Comparison of ENCODE assay signal across 13 mouse cellular contexts in the genomic region with DNA sequence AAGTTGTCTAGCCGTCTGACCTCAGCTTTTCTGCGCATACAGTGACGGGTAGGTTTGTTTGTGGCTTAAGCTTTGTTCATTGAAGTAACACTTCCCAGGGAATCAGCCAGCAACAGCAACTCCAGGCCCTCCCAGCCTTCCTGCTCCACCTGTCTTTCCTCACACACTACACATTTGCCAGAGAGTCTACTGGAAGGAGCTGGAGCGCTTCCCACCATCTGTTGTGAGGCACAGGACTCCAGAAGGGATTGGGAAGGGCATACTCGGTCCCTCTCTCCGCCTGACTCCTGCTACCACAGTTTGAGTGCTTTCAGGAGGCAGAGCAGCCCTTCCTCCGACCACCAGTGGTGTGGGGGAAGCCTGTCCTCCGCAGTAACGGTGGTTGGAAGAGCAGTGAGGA.
DNase-seq lines count a peak whose midpoint lies in the region; ATAC-seq and TF ChIP-seq lines count a peak whose summit lies in the region.
"Had no signal": no experiment of that assay in that cellular context is flagged by ENCODE, and none has a peak within 500 bp of the region (broad histone marks: within the 10 kb centered on the region; RNA-seq: fewer than 3 reads in every experiment).

No protein-coding gene starts in this region.

- no peak overlapping the region for H3K9ac ChIP-seq in midbrain, postnatal 0 days (replicated peaks; ENCODE audit: low read length, poor library complexity, severe bottlenecking)
- H3K9ac ChIP-seq in midbrain, embryonic 16.5 days (ENCODE audit: low read depth, low read length): no peak overlapping the region
- no peak overlapping the region for H3K9ac ChIP-seq in forebrain, embryonic 16.5 days (replicated peaks; ENCODE audit: low read depth, low read length)
- H3K9ac ChIP-seq: midbrain, embryonic 12.5 days had no signal

- no peak for ATAC-seq in midbrain, postnatal 0 days (ENCODE audit: low FRiP score)
- no peak for ATAC-seq in midbrain, embryonic 16.5 days
- peak; percentile 68 for ATAC-seq in forebrain, embryonic 16.5 days
- ATAC-seq: lung, postnatal 0 days; Patski had no signal

- 88% methylated on average over 9 of the region's 9 CpGs for WGBS in midbrain, postnatal 0 days
- WGBS in midbrain, embryonic 16.5 days: 85% methylated on average over 9 of the region's 9 CpGs
- WGBS in forebrain, embryonic 16.5 days: 62% methylated on average over 9 of the region's 9 CpGs

- no peaks in the 10 kb centered on the region for H3K9me3 ChIP-seq in midbrain, postnatal 0 days (ENCODE audit: low read length)
- no peaks in the 10 kb centered on the region for H3K9me3 ChIP-seq in midbrain, embryonic 16.5 days (replicated peaks; ENCODE audit: control insufficient read depth, low read length, poor library complexity, severe bottlenecking)
- H3K9me3 ChIP-seq in forebrain, embryonic 16.5 days (ENCODE audit: control insufficient read depth, low read length): no peaks in the 10 kb centered on the region
- H3K9me3 ChIP-seq: midbrain, embryonic 12.5 days had no signal

- no peaks in the 10 kb centered on the region for H3K4me1 ChIP-seq in midbrain, postnatal 0 days (ENCODE audit: insufficient read depth, low read length)
- H3K4me1 ChIP-seq in midbrain, embryonic 16.5 days (ENCODE audit: control insufficient read depth, insufficient read depth, low read length): no peaks in the 10 kb centered on the region
- H3K4me1 ChIP-seq in forebrain, embryonic 16.5 days (replicated peaks; ENCODE audit: control insufficient read depth, insufficient read depth, low read length): peaks cover 9% of the 10 kb centered on the region
- H3K4me1 ChIP-seq: midbrain, embryonic 12.5 days had no signal

- no peak overlapping the region for H3K4me3 ChIP-seq in midbrain, postnatal 0 days (ENCODE audit: low read depth, low read length)
- no peak overlapping the region for H3K4me3 ChIP-seq in midbrain, embryonic 16.5 days (ENCODE audit: low read depth, low read length)
- no peak overlapping the region for H3K4me3 ChIP-seq in forebrain, embryonic 16.5 days (replicated peaks; ENCODE audit: low read length)
- H3K4me3 ChIP-seq: midbrain, embryonic 12.5 days had no signal

- no peaks in the 10 kb centered on the region for H3K27me3 ChIP-seq in midbrain, postnatal 0 days (ENCODE audit: insufficient read depth, low read length)
- no peaks in the 10 kb centered on the region for H3K27me3 ChIP-seq in midbrain, embryonic 16.5 days (ENCODE audit: control insufficient read depth, insufficient read depth, low read depth, low read length)
- H3K27me3 ChIP-seq in forebrain, embryonic 16.5 days (replicated peaks; ENCODE audit: control insufficient read depth, insufficient read depth, low read length): no peaks in the 10 kb centered on the region
- H3K27me3 ChIP-seq: midbrain, embryonic 12.5 days; Patski had no signal

- DNase-seq in frontal cortex, postnatal 36 days (ENCODE audit: low spot score in 2 of 2): peak; percentile 17 to 34
- no peak for DNase-seq in frontal cortex, postnatal 14 days (ENCODE audit: low spot score in 2 of 2)
- DNase-seq in midbrain, postnatal 0 days (ENCODE audit: low spot score): peak; percentile 73
- peak; percentile 16 for DNase-seq in right cerebral cortex, postnatal 4 days
- DNase-seq in lung, postnatal 4 days: no peak
- DNase-seq in lung, postnatal 14 days: no peak
- DNase-seq: adrenal gland, postnatal 36 days; thymus, adult 18-20 months had no signal

- H3K27ac ChIP-seq in midbrain, postnatal 0 days (ENCODE audit: low read depth, low read length): no peak overlapping the region
- no peak overlapping the region for H3K27ac ChIP-seq in midbrain, embryonic 16.5 days (ENCODE audit: low read length)
- H3K27ac ChIP-seq in forebrain, embryonic 16.5 days (ENCODE audit: low read length): no peak overlapping the region
- H3K27ac ChIP-seq: midbrain, embryonic 12.5 days had no signal

- no peak for TF ChIP-seq CTCF in midbrain, postnatal 0 days (IDR thresholded peaks at IDR 0.05)

- H3K4me2 ChIP-seq in midbrain, postnatal 0 days (ENCODE audit: low read depth, low read length, poor library complexity, severe bottlenecking): no peak overlapping the region
- no peak overlapping the region for H3K4me2 ChIP-seq in midbrain, embryonic 16.5 days (ENCODE audit: low read length)
- H3K4me2 ChIP-seq in forebrain, embryonic 16.5 days (ENCODE audit: low read length): no peak overlapping the region
- H3K4me2 ChIP-seq: midbrain, embryonic 12.5 days had no signal

- no peaks in the 10 kb centered on the region for H3K36me3 ChIP-seq in midbrain, postnatal 0 days (ENCODE audit: insufficient read depth, low read length)
- no peaks in the 10 kb centered on the region for H3K36me3 ChIP-seq in midbrain, embryonic 16.5 days (ENCODE audit: control insufficient read depth, insufficient read depth, low read length)
- no peaks in the 10 kb centered on the region for H3K36me3 ChIP-seq in forebrain, embryonic 16.5 days (ENCODE audit: control insufficient read depth, insufficient read depth)

Comparison
In these comparisons a context has a peak if more than half of its experiments do, and no peak if none do; other contexts are left out.
1. DNase-seq: peak in frontal cortex, postnatal 36 days (2 of 2), midbrain, postnatal 0 days (single experiment) and right cerebral cortex, postnatal 4 days (single experiment); none in frontal cortex, postnatal 14 days (0 of 2), lung, postnatal 4 days (0 of 2) and lung, postnatal 14 days (single experiment).